ENCODE assay signal across 8 mouse cellular contexts in genomic region chr9:58308395-58308794, GRCm38 (mm10). TPM values are rescaled to one million over a fixed set of nuclear protein-coding genes. Genes with fewer than 3 reads are reported as not detected.
DNase-seq lines count a peak whose midpoint lies in the region.

No protein-coding gene starts in this region.

- intact Hi-C loops in heart, postnatal 14 days (cut with DNase I) = no loop called here

- peak; percentile 43 to 68 for DNase-seq in layer of hippocampus, adult 18-20 months (ENCODE audit: low spot score in 2 of 2)
- no peak for DNase-seq in layer of hippocampus, postnatal 25 days (ENCODE audit: extremely low spot score in 1 of 2, low spot score in 1 of 2)
- peak; percentile 94 for DNase-seq in fibroblast of lung, adult 2 months (ENCODE audit: low read depth)
- DNase-seq in heart, postnatal 14 days = peak; percentile 72 to 73
- peak; percentile 33 for DNase-seq in lung, postnatal 25 days (ENCODE audit: low spot score)
- DNase-seq in spleen, postnatal 4 days (ENCODE audit: low spot score in 2 of 2) = no peak
- DNase-seq in liver (no peak), MN1 (ENCODE audit: low spot score) (no peak)

RNA-seq across cellular contexts. Expression of gene Loxl1, which starts 4.6 kb away (rescaled TPM):
- total RNA-seq in layer of hippocampus, adult 18-20 months (2021) = 1 to 10 TPM; 2.5 to 3.2 TPM
- total RNA-seq in layer of hippocampus, postnatal 25 days (2021) = 1 to 10 TPM; 3.1 to 4.0 TPM
- 10 to 100 TPM; 50.5 to 53.2 TPM for total RNA-seq in heart, postnatal 14 days (2021)

RNA-seq across cellular contexts. Expression of gene Stoml1, which starts 55.4 kb away (rescaled TPM):
- 10 to 100 TPM; 77.5 to 80.3 TPM for total RNA-seq in layer of hippocampus, adult 18-20 months (2021)
- total RNA-seq in layer of hippocampus, postnatal 25 days (2021) = 10 to 100 TPM; 71.3 to 78.6 TPM
- total RNA-seq in heart, postnatal 14 days (2021) = 10 to 100 TPM; 12.7 to 12.9 TPM

RNA-seq across cellular contexts. Expression of gene Pml, which starts 58.8 kb away (rescaled TPM):
- 10 to 100 TPM; 13.2 to 15.8 TPM for total RNA-seq in layer of hippocampus, adult 18-20 months (2021)
- total RNA-seq in layer of hippocampus, postnatal 25 days (2021) = 10 to 100 TPM in 1 of 2 experiments, 1 to 10 TPM in 1; 8.4 to 11.0 TPM
- 10 to 100 TPM; 10.9 to 11.9 TPM for total RNA-seq in heart, postnatal 14 days (2021)

Comparison
In these comparisons a context has a peak if more than half of its experiments do, and no peak if none do; other contexts are left out.
1. DNase-seq: peak in layer of hippocampus, adult 18-20 months (2 of 2), fibroblast of lung, adult 2 months (single experiment), heart, postnatal 14 days (2 of 2) and lung, postnatal 25 days (single experiment); none in layer of hippocampus, postnatal 25 days (0 of 2), spleen, postnatal 4 days (0 of 2), liver (single experiment) and MN1 (single experiment).
2. RNA of gene Loxl1, which starts 4.6 kb away (total RNA-seq): 50.5 to 53.2 TPM in heart, postnatal 14 days; 3.1 to 4.0 TPM in layer of hippocampus, postnatal 25 days and 2.5 to 3.2 TPM in layer of hippocampus, adult 18-20 months; every median in the first group is over 10 times any median in the second.
3. RNA of gene Stoml1, which starts 55.4 kb away (total RNA-seq): 77.5 to 80.3 TPM in layer of hippocampus, adult 18-20 months and 71.3 to 78.6 TPM in layer of hippocampus, postnatal 25 days; 12.7 to 12.9 TPM in heart, postnatal 14 days; every median in the first group is over 4 times any median in the second.